Mouse (Mus musculus) E14TG2a.4 (cell line): ENCODE data around the gene Sh3gl2.

Experiments
- H3K27me3 ChIP-seq: 2 replicates; pipeline ENCODE4 v1.6.1; 2014; ENCODE audit warnings: low read length, control low read depth; ENCODE audit not compliant: insufficient read depth
- H3K36me3 ChIP-seq: 2 replicates; pipeline ENCODE4 v1.6.1; 2014; ENCODE audit warnings: low read length, control low read depth; ENCODE audit not compliant: insufficient read depth
- H3K4me1 ChIP-seq: replicated peaks from 2 replicates; pipeline ENCODE4 v1.6.1; 2014; ENCODE audit warnings: low read depth, low read length, control low read depth
- H3K4me3 ChIP-seq: replicated peaks from 2 replicates; pipeline ENCODE4 v1.5.1; 2014; ENCODE audit warnings: mild to moderate bottlenecking, low read length
- H3K9me3 ChIP-seq: 2 replicates; pipeline ENCODE4 v1.6.1; 2014; ENCODE audit warnings: low read length, control low read depth
- CTCF ChIP-seq: conservative IDR thresholded peaks from 2 replicates; pipeline ENCODE4 v1.5.1; 2014; ENCODE audit warnings: low read length
- NANOG ChIP-seq: IDR thresholded peaks from 2 replicates; pipeline ENCODE4 v1.6.1; 2014; ENCODE audit warnings: borderline replicate concordance, low read length, mixed read lengths
- POU5F1 ChIP-seq: IDR thresholded peaks from 2 replicates; pipeline ENCODE4 v1.6.1; 2014; ENCODE audit warnings: low read length, borderline replicate concordance

Sh3gl2 gene

GRCm38 (mm10) chr4:85669735-85670134 lies 464.8 kb downstream of the Sh3gl2 start:
- no peaks in the 10 kb centered on the region for H3K27me3 ChIP-seq
- no peak overlapping the region for H3K4me3 ChIP-seq
- peaks cover 8% of the 10 kb centered on the region; the same call in 1 of the 2 replicates for H3K9me3 ChIP-seq
- H3K36me3 ChIP-seq: no peaks in the 10 kb centered on the region
- TF ChIP-seq CTCF: no peak
- TF ChIP-seq NANOG: no peak
- TF ChIP-seq POU5F1: no peak
- no peaks in the 10 kb centered on the region for H3K4me1 ChIP-seq

GRCm38 (mm10) chr4:85672290-85672689 lies 467.4 kb downstream of the Sh3gl2 start:
- no peaks in the 10 kb centered on the region for H3K36me3 ChIP-seq
- peaks cover 8% of the 10 kb centered on the region; the same call in 1 of the 2 replicates for H3K9me3 ChIP-seq
- H3K4me1 ChIP-seq: no peaks in the 10 kb centered on the region
- no peak overlapping the region for H3K4me3 ChIP-seq
- TF ChIP-seq NANOG: no peak
- TF ChIP-seq POU5F1: no peak
- TF ChIP-seq CTCF: no peak
- no peaks in the 10 kb centered on the region for H3K27me3 ChIP-seq

DNA sequence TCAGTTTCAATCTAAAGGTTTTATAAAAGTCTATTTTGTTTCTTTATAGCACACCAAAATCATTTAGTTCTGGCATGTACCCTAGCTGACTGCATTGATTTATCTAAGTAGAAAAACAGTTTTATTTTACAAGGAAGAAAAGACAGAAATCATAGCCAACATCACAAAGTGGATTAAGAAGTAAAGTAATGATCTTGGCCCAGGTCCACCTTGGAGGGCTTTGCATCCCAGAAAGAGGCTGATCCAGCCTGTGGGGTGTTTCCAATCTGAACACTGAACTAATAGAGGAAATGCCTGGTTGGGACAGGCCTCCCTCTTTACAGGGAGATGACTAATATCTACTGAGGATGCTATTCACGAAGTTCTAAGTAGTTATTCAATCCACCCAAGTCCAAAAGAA lies 472.7 kb downstream of the Sh3gl2 start:
- Histone ChIP-seq H3K4me3 (no peak overlapping the region), H3K27me3 (no peaks in the 10 kb centered on the region), H3K4me1 (no peaks in the 10 kb centered on the region), H3K9me3 (no peaks in the 10 kb centered on the region), H3K36me3 (no peaks in the 10 kb centered on the region)
- no peak for TF ChIP-seq NANOG
- no peak for TF ChIP-seq CTCF
- TF ChIP-seq POU5F1: no peak

DNA sequence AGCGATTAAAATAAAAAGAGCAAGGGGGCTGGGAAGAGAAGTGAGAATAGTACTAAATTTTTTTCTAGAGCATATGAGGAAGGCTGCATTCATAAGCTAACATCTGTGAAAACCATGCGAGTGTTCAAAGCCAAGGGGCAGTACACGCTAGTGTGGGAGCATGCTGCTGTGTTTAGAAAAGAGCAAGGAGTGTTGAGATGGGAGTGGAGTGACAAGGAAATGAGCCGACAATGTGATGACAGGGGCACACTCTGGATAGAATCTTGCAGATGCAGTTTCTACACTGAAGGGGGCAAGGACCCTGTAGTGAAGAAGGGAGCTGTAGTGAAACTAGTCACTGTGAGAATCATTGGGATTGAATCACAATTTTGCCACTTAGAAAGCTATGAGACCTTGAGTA lies 481.2 kb downstream of the Sh3gl2 start:
- no peak for TF ChIP-seq NANOG
- no peak for TF ChIP-seq CTCF
- TF ChIP-seq POU5F1: no peak
- Histone ChIP-seq H3K9me3 (no peaks in the 10 kb centered on the region), H3K36me3 (no peaks in the 10 kb centered on the region), H3K4me3 (no peak overlapping the region), H3K4me1 (no peaks in the 10 kb centered on the region), H3K27me3 (no peaks in the 10 kb centered on the region)
